Mouse (Mus musculus): ENCODE data around the gene Serpina16. TPM values are rescaled to one million over a fixed set of nuclear protein-coding genes. Genes with fewer than 3 reads are reported as not detected.
"Not testable (repeated sequence)": the region's sequence is repeated elsewhere in the genome, so short reads cannot be mapped to it uniquely, and the experiment has no call there.

Gene Serpina16
- total RNA-seq (2015) (not detected in 2 replicates), total RNA-seq (2017) (not detected in 2 replicates)

GRCm38 (mm10) chr12:103676039-103676438, at the start of gene Serpina16:
TSS of gene Serpina16 (minus strand) at chr12:103676139.
- ATAC-seq (ENCODE audit: poor library complexity, severe bottlenecking), result no peak

GRCm38 (mm10) chr12:103711537-103711936, 35.6 kb upstream of the Serpina16 start:
- no peak for ATAC-seq (ENCODE audit: poor library complexity, severe bottlenecking)

- ATAC-seq (ENCODE audit: poor library complexity, severe bottlenecking), result no peak
These were observed 34.5 kb upstream of the Serpina16 start for GRCm38 (mm10) chr12:103710405-103710804.

GRCm38 (mm10) chr12:103706113-103706512, 30.2 kb upstream of the Serpina16 start:
- no peak for ATAC-seq (ENCODE audit: poor library complexity, severe bottlenecking)

- ATAC-seq (ENCODE audit: poor library complexity, severe bottlenecking), result no peak
These were observed 29.6 kb upstream of the Serpina16 start for GRCm38 (mm10) chr12:103705547-103705946.

GRCm38 (mm10) chr12:103700144-103700750, 24.3 kb upstream of the Serpina16 start:
- no peak for ATAC-seq (ENCODE audit: poor library complexity, severe bottlenecking)

GRCm38 (mm10) chr12:103695429-103695828, 19.5 kb upstream of the Serpina16 start, which contains the start of gene Serpina1f:
TSS of gene Serpina1f (minus strand) at chr12:103695529.
- ATAC-seq (ENCODE audit: poor library complexity, severe bottlenecking), result no peak

GRCm38 (mm10) chr12:103688221-103688814, 12.4 kb upstream of the Serpina16 start:
- no peak for ATAC-seq (ENCODE audit: poor library complexity, severe bottlenecking)

- ATAC-seq (ENCODE audit: poor library complexity, severe bottlenecking), result no peak
These were observed 11.1 kb upstream of the Serpina16 start for GRCm38 (mm10) chr12:103687021-103687420.

GRCm38 (mm10) chr12:103686050-103686449, 10.1 kb upstream of the Serpina16 start:
- no peak for ATAC-seq (ENCODE audit: poor library complexity, severe bottlenecking)

- ATAC-seq (ENCODE audit: poor library complexity, severe bottlenecking), result no peak
These were observed 9.4 kb upstream of the Serpina16 start for GRCm38 (mm10) chr12:103685386-103685785.

GRCm38 (mm10) chr12:103683775-103684174, 7.8 kb upstream of the Serpina16 start:
- no peak for ATAC-seq (ENCODE audit: poor library complexity, severe bottlenecking)

- ATAC-seq (ENCODE audit: poor library complexity, severe bottlenecking), result no peak
These were observed 5.8 kb upstream of the Serpina16 start for GRCm38 (mm10) chr12:103681739-103682138.

GRCm38 (mm10) chr12:103681169-103681568, 5.2 kb upstream of the Serpina16 start:
- no peak for ATAC-seq (ENCODE audit: poor library complexity, severe bottlenecking)

GRCm38 (mm10) chr12:103679853-103680252, 3.9 kb upstream of the Serpina16 start:
- ATAC-seq (ENCODE audit: poor library complexity, severe bottlenecking), result not testable (repeated sequence)

- ATAC-seq (ENCODE audit: poor library complexity, severe bottlenecking), result no peak
These were observed 2.8 kb downstream of the Serpina16 start for GRCm38 (mm10) chr12:103673179-103673578.

GRCm38 (mm10) chr12:103671483-103671882, 4.5 kb downstream of the Serpina16 start:
- no peak for ATAC-seq (ENCODE audit: poor library complexity, severe bottlenecking)

- ATAC-seq (ENCODE audit: poor library complexity, severe bottlenecking), result no peak
These were observed 5.0 kb downstream of the Serpina16 start for GRCm38 (mm10) chr12:103670964-103671363.

- ATAC-seq (ENCODE audit: poor library complexity, severe bottlenecking), result no peak
These were observed 5.6 kb downstream of the Serpina16 start for GRCm38 (mm10) chr12:103670344-103670743.

- ATAC-seq (ENCODE audit: poor library complexity, severe bottlenecking), result no peak
These were observed 10.7 kb downstream of the Serpina16 start for GRCm38 (mm10) chr12:103665286-103665685.

- ATAC-seq (ENCODE audit: poor library complexity, severe bottlenecking), result not testable (repeated sequence)
These were observed 13.9 kb downstream of the Serpina16 start for GRCm38 (mm10) chr12:103662053-103662452.

- ATAC-seq (ENCODE audit: poor library complexity, severe bottlenecking), result no peak
These were observed 15.9 kb downstream of the Serpina16 start for GRCm38 (mm10) chr12:103660076-103660475.
